Mouse (Mus musculus) CD4-positive helper T cell, adult 2 months (primary cell): ENCODE results near the gene Ap1g2.
A peak's percentile ranks its signal among the peaks of the same experiment; 100 is the strongest.

Experiments
- DNase-seq: peaks from one replicate; pipeline ENCODE4 v3.0.0-alpha.2; 2012; ENCODE audit warnings: low read depth, missing footprints, low spot score

The Ap1g2 gene

DNA sequence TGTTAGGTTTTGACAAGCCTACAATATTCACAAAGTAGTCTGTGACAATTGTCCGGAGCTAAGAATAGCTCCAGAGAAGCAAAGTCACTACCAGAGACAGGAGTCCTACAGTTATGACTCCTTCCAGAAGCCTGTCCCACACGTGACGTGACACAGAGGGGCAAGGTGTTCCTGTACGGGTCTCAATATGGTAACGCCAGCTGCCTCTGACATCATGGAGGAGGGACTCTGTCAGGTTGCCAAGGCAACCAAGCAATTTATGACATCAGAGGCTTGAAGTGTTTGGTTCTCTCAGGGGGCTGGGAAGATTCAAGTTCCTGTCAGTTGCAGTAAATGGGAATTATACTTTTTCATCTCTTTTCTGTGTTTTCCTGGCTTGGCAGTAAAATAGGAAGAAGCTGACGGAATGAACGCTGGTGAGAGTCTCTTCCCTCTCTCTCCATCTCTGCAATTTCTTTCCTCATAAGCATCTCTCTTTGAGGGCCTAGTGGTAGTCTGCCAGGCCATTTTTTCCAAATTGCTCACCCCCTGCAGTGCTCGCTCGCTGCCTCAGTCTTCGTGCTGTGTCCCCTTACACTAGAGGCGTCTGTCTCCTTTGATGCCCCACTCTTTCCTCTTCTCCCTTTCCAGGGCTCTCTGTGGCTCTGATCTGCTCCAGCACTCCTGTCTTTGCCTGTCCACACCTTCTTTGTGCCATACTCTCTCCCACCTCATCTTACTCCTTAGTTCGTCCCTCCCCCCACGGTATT is 17.0 kb downstream of the Ap1g2 start:
- no peak for DNase-seq

DNA sequence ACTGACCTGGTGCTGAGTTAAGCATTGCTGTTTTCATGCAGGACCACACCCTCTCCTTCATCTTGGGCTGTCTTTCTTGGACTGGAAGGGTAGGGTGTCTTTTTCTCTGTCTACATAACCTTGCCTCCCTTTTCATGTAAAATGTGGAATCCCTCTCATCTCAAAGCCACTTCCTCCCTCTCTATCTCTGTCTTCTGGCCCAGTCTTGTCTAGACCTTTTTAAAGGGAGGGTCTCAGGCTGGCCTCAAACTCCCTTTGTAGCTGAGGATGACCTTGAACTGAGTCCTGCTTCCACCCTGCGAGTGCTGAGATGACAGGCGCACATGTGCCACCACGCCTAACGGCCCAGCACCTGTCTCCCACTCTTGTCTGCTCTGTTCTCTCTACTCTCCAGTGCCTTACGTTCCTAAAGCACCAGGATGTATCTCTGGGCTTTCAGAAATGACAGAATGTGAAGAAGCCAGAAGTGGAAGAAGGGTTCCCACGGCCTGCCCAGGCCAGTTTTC is 20.3 kb downstream of the Ap1g2 start:
- DNase-seq, result no peak

DNA sequence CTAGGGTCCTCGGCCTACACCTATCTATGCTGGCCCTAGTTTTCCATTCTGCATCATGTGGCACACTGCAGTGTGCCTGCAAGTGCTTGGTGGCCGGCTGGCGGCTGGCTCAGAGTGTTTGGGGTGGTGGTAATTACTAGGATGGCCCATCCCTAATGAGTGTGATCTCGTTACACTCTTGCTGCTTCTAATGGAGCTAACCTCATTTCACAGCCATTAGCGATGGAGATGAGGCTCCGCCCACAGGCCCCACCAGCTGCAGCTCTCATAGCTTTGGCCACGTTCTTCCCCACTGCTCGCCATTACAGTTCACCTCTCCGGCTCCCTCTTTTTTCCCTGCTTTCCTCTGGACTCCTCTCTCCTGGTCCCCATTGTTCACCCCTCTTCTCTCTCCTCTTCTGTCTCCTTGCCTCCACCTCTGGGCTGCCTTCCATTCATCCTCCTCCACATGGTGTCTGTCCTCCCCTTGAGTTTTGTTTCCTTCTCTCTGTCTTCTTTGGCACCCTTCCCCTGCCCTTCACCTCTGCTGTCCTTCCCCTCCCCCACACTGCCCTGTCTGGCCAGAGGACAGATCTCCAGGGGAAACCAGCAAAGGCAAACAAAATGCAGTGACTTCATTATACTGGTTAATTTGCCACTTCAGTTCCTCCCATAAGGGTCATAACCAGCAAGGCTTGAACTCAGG is 20.9 kb downstream of the Ap1g2 start:
- no peak for DNase-seq

DNA sequence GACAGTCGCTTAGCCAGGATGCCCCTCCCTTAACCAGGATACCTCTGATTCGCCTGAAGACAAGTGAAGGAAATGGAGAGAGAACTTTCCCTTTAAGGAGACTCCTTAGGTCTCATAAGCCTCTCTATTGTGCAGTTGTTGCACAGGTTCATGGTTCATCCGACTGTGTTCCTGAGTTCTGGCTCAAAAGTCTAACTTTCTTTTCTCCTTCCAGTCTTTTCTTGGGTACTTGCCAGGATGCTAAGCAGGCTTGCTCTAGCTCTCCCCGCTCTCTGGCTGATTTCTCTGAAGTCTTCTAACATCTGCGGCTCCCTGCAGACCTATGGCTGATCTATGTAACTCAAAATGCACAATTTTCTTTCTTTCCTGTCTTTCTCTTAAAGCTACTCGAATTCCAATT is 22.9 kb downstream of the Ap1g2 start:
- no peak for DNase-seq

DNA sequence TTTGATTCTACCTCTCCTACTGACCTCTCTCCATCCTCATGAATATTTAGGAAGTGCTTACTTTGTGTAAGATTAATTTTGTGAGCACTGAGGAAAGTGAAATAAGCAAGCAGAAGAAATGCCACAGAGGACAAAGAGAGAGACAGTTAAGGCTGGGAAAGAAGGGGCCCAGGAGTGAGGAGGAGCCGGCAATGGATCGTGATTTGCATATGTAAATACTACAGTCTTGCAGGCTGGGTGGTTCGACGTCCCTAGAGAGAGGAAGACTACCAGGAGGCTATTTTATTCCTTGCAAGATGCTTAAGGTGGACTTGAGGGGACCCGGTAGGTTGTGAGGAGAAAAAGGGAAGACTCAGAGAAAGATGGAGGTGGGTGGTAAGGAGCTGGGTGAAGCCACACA is 25.3 kb downstream of the Ap1g2 start:
- DNase-seq, result no peak

DNA sequence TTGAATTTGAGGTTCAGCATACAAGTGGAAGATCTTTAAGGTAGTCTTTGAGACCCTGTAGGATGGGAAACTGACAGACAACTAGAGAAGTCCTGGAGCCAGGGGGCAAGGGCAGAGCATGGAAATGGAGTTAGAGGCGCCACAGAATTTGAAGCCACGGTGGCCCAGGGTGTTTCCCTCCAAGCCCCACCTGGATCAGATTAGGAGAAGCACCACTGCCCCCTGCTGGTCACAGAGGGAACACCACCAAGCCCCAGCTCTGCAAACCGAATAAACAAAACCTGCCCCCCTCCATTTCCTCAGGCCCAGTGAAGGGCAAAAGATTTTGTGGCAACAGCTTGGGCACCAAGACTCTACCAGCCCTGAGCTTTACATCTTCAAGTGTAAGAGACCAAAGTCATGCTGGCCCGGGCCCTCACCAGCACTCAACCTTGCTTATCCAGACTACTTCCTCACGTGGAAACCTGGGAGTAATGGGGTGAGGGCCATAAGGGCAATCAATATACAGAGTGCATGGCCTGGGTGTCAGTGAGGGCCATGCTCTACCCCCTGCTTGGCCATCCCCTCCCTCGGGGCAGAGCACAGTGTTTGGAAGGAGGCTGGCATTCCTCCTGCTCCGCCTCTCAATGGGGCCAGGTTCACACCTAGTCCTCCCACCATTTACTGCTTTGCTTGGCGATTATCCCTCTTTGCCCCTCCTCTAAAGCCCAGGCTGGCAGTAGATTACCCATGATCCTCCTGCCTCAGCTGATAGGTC is 27.0 kb downstream of the Ap1g2 start:
- peak; percentile 74 for DNase-seq

DNA sequence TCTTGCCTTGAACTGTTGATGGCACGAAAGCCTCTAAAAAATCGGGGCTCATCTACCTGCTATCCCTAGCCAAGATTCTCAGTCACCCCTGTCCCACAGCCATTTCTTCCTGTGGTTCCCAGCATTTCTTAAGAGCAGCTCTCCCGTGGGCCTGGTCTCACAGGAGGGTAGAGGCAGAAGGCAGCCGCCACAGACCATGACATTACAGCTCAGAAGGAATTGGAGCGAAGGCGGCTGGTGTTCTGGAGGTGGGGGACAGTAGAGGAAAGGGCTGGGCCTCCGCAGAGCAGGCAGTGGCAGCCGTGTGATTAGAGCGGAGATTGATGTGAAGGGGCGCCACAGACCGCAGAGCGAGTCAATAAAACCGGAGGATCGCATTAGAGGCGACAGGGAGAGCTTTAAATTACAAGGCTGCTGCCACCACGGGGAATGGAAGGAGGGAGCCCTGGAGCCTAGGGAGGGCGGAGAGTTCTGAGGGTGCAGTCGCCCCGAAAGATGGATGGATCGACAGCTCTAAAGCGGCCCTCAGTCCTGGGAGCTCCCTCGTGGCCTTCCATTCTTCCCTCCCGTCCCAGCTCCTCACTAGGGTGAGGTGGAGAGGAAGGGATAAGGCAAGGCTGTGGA is 27.9 kb downstream of the Ap1g2 start:
- no peak for DNase-seq

DNA sequence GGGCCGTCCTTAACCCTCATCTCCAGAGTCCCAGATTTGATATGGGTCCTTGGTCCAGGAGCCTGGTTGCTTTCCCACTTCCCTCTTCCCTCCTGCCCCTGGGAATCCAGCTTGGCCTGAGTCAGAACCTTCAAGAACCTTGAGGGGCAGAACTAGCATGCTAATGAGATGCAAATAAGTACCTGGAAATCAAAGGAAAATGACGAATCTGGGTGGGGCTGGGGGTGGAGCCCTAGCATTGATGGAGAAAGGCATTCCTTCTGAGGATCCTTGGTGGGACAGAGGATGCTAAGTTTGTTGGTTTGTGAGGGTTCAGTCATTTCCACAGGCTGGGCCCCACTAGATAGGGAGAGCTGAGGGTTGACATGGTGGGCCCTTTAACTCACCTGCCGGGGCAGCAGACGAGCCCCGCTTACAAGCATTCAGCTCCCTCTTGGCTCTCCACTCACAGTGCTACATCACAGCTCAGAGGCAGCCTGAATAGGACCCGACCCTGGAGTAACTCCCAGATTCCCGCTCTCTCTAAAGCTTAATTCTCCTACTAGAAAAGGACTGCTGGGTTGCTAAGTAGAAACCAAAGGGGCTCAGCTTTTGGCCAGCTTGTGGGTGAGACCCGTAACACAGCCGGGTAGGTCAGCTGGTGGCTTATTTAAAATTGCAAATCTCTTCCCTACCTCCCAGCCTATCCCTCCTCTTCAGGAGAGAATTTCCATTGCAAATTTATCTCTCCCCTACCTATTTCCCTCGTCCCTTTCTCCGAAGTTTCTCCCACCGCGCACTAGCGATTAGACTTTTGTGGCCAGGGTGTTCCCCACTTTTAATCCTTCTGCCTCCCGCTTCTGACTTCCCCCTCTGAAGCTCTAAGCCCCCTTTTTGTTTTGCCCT is 28.7 kb downstream of the Ap1g2 start:
- DNase-seq, result no peak

DNA sequence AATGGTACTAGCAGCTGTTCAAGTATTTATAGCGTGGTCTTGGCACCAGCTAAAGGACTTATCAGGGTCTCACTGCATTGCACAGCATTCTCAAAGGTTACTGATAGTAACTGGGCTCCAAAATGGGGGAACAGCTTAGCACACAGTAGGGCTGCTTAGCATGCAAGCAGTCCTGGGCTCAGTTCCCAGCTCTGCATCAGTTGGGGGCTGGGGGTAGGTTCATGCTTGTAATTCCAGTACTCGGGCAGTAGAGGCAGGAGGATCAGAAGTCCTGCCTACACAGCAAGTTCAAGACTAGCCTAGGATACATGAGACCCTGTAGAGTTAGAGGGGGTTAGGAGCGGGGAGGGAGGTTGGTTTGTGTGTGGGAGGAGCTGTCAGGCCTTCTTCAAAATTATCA is 29.4 kb downstream of the Ap1g2 start:
- no peak for DNase-seq

DNA sequence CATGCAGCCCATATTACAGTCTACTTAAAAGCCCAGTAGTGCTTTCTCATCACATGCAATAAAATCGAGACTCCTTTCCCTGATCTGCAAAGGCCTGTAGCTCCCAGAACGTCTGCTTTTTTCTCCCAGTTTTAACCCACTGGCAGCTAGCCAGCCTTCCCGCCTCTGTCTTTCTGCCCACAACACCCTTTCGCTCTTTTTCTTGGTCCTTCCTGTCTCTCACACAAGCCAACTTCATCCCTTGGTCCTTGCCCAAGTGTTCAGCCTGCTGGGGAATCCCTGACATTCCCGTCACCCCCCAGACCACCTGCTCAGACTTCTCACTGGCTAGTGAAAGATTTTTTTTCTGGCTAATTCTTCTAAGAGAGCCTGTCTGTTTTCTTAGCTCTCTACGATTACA is 30.2 kb downstream of the Ap1g2 start:
- DNase-seq, result no peak

DNA sequence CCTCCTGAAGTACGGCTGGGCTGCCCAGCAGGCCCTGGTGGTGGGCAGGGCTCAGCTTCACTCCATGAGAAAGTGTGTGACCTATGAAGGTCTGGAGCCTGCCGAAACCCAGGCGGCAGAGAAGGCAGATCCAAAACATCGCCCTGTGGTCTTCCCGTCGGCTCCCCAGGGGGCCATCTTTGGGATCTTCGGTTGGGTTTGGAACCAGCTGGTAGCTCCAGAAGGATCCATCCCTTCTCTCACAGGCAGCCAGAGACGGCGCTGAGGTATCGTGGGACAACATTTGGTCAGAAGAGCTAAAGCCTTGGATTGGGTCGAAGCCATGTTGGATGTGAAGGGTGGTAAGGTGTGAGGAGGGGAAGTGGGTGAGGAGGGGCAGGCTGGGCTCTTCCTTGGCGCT is 32.0 kb downstream of the Ap1g2 start:
- no peak for DNase-seq

DNA sequence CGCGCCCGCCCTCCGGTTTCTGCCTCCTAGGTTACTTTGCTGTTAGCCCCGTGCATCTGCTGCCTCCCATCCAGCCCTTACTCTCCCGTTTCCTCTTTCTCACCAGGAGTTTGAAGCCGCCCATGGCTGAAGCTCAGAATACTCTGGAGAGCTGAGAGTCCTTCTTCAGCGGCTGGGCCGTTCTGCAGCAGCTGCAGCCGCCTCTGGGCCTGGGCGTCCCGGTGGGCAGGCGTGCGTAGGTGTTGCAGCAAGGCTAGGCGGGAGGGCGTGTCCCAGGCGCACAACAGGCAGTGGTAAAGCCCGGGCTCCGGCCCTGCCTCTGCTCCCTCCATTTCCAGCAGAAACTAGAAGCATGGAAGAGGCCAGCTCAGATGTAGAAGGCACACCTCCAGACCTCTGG is 34.6 kb downstream of the Ap1g2 start:
- no peak for DNase-seq

DNA sequence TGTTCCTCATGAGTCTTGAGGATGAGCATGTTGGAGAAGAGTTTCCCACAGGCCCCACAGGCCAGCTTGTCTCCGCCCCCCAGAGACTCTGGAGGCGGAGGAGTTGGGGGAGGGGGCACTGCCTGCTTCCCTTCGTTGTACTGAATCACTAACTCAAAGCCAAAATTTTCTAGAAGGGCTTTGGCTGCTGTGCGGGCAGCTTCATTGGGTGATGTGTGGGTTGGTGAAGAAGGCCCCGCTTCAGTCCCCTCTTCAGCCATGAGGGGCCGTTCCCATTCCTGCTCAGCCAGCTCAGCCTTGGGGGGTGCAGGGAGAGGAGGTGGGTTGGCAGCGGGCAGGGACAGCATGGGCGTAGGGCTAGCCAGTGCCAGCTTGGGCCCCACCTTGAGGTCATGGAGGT is 40.4 kb downstream of the Ap1g2 start:
- DNase-seq, result no peak

DNA sequence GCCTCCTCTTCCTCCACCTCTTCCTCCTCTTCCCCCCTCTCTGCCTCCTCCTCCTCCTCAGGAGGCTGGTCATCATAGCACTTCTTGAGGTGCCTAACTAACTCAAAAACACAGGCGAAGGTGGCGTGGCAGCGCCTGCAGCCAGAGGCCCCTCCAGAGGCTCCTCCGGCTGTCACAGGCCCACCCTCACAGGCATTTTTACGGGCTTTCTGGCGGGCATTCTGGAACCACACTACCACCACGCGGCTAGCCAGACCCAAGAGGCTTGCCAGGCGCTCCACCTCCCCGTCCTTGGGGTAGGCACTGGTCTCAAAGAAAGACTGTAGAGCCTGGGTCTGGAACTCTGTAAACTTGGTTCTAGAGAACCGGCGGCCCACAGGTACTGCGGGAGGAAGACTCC is 41.0 kb downstream of the Ap1g2 start:
- DNase-seq, result no peak

DNA sequence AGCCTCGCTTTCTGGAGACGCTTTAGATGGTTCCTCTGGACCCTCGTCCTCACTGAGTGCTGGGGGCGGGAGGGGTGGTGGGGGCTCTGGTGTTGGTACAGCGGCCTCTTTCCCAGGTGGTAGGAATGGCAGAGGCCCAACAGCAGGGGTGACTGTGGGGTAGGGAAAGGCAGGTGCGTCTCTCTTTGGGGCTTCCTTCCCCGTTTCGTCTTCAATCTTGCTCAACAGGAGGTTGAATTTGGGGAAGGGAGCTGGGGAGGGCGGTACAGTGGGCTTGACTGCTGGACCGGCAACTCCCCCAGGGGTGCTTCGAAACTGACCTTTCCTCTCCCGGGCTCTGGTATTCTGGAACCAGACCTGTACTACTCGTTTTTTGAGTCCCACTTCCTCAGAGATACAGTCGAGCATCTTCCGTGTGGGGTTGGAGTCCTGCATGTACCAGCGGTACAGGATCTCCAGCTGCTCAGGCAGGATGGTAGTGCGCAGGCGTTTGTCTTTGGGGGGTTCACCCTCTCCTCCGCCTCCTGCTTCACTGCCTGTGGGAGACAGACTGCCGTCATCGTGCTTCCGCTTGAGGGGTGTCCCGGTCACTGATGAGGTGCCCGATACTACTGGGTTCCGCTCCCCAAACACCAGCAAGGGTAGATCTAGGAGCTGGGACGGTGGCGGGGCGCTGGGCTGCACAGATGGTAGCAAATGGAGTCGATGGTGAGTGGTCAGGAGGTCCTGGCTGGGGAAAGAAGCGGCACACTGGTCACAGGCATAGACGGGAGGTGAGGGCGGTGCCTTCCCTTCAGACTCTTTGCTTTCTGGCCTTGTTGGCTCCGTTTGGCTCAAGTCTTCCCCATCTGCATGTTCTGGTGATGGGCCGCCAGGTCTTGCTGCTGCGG is 41.7 kb downstream of the Ap1g2 start:
- DNase-seq, result no peak

DNA sequence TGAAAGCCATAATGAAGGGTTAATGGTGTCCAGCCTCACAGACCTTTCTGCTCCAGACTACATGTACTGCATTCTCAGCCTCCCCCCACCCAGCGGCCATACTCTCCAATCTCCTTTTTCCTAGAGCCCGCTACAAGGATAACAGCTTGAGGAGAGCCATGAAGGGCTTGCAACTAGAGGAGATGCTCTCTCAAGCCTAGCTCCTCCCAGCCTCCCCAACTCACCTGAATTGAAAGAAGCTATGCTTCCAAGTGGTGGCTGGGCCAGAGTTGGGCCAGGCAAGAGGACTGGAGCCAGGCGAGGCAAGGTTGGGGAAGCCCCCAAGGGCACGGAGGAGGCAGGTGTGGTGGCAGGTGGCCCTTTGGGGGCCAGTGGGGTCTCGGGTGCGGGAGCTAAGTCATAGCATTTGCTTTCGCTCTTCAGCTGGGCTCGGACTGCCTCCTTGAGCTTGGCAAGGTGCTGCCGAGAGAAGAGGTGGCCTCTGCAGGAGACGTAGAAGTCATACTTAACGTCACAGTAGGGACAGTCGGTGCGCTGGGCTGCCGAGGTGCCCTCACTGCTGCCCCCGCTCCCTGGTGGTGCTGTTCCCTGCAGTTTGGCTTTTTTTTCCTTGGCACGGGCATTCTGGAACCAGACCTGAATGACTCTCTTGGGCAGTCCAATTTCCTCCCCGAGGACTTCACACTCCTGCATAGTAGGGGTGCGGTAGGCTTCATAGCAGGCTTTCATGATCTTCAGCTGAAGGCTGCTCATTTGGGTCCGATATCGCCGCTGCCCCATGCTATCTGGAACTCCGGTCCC is 42.6 kb downstream of the Ap1g2 start:
- DNase-seq, result no peak

DNA sequence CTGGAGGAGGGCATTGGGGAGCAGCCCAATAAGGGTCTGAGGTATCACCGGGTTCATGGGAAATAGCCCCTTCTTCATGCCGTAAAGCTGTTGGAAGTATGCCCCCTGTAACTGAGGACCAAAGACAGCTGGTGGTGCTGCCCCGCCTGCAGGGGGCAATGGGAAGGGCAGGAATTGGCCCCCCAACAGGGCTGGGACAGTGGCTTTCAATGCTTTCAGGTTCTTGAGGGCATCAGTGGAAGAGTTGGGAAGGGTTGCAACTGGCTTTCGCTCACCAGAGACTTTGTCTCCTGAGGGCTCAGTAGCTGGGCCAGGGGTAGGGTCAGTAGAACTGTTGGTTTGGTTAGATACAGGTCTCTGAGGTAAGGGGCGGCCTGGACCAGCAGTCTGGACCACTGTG is 43.3 kb downstream of the Ap1g2 start:
- no peak for DNase-seq

DNA sequence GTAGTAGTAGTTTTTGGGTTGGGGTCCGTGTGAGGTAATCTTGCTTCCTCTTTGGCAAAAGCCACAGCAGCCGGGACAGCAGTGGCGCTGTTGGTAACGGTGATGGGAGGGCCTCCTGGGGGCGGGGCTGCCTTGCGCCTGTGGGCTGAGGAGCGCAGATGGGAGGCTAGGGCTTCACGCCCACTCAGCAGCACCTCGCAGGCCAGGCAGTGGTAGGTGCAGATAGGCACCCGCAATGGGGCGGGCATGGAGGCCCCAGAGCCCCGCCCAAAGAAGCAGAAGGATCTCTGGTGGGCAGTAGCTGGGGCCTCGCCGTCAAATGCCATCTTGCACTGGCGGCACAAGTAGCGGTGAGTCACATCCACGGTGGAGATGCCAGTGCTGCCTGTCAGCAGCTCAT is 43.8 kb downstream of the Ap1g2 start:
- DNase-seq, result peak; percentile 48

DNA sequence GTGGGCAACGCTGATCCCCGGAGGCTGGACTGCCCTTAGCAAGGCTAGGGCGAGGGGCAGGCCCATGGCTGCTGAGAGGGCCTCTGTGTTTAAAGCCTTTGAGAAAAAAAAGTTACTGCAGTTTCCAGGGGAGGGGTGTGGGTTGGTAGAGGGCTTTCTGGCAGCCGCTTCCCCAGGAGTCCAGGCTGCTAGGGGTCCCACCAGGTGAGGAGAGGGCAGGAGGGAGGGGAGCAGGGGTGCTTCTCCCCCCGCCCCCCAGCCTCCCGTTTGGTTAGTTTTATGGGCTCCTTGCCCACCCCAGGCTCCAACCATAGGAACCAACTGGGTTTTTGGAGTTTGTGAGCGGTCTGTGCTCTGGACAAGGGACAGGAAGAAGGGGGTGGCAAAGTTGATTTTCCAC is 44.5 kb downstream of the Ap1g2 start:
- DNase-seq, result no peak
